Mouse (Mus musculus) liver, adult 2 months (tissue): Measurements from ENCODE around the gene Dst.

Experiments
- CTCF ChIP-seq: fragments of 200-500 bp; IDR thresholded peaks from 2 replicates; pipeline ENCODE4 v1.5.1; 2011; ENCODE audit warnings: low read depth, low read length, control low read depth
- POLR2A ChIP-seq: fragments of 200-500 bp; IDR thresholded peaks from 2 replicates; pipeline ENCODE4 v1.6.1; 2011; ENCODE audit warnings: low read length, control low read depth; ENCODE audit not compliant: insufficient read depth; ENCODE audit errors: extremely low read depth

DNA sequence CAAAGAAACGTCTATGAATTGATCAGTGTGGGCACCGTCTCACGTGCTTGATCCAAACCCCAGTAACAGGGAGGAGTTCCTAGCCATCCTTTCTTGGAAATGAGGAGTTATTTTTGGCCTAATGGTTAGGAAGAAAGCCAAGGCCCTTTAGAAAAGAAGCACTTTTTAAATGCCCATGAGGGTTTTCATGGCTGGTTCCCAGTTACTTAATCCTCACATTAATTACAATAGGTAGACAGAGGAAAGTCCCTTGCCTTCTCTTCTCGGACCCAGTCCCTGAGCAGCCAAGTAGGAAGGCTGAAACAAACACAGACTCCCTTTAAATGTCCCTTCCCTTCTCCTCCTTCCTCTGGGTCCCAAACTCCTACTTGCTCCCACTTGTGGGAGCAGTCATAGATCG lies 396.2 kb downstream of the Dst start:
- TF ChIP-seq CTCF (no peak), POLR2A (no peak)
